Mouse (Mus musculus): ENCODE results near the gene Zbtb18. TPM values are rescaled to one million over a fixed set of nuclear protein-coding genes. Genes with fewer than 3 reads are reported as not detected.

Gene Zbtb18
- total RNA-seq, 2 experiments from 2014 or later = 44.5 to 44.6 TPM

- intact Hi-C loops (cut with DNase I) = loop anchor here (5.0 kb wide), 1 partner anchor 64 kb away; no protein-coding TSS in a partner anchor
- no peak for DNase-seq
Measured at GRCm38 (mm10) chr1:177470951-177471350, 28.8 kb downstream of the Zbtb18 start.

- DNase-seq = no peak
- intact Hi-C loops (cut with DNase I) = no loop called here
Measured at GRCm38 (mm10) chr1:177475542-177476197, 33.5 kb downstream of the Zbtb18 start.

- no peak for DNase-seq
- intact Hi-C loops (cut with DNase I) = no loop called here
Measured at GRCm38 (mm10) chr1:177478578-177478977, 36.4 kb downstream of the Zbtb18 start.

DNA sequence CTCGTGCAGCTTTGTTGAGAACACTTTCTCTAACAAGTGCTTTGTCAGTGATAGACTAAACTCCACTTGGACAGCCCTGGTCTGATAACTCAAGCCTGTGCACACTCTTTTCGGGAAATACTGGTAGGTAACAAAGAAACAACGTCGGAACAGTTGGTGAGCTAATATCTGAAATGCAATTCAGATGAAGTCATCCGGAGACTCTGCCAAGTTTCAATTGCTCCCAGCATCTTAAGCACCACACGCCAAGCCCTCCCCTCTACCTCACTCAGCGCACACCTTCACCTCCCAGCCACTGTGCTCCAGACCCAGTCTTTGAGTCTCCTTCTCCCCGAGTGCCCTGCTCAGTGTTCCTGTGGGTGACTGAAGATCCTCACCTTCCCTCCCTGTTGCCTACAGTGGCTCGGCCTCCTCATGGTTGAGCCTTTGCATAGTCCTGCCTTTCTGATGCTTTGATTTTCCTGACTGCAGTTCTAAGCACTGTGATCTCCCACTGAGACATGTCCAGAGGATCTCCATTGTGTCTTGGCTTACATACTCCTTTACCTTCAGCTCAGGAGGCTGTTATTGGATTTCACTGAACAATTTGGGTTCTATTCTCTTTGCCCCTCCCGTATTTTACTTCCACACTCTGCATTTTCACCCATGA is 37.3 kb downstream of the Zbtb18 start:
- intact Hi-C loops (cut with DNase I) = no loop called here
- DNase-seq = no peak

DNA sequence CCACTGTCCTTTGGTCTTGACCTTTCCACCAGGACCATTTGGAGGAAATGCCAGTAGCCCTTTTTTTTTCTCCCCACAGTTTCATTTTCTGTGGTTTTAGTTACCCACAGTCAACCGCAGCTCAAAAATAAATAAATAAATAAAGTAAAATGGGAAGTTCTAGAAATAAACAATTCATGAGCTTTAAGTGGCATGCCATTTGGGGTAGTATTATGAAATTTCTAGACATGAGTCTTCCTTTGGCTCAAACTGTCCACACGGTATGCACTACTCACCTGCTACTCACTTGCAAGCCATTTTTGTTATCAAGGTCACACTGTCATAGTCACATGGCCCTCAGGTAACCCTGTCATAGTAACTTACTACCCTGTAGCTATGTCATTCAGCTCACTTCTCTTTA is 41.5 kb downstream of the Zbtb18 start:
- no peak for DNase-seq
- intact Hi-C loops (cut with DNase I) = no loop called here

DNA sequence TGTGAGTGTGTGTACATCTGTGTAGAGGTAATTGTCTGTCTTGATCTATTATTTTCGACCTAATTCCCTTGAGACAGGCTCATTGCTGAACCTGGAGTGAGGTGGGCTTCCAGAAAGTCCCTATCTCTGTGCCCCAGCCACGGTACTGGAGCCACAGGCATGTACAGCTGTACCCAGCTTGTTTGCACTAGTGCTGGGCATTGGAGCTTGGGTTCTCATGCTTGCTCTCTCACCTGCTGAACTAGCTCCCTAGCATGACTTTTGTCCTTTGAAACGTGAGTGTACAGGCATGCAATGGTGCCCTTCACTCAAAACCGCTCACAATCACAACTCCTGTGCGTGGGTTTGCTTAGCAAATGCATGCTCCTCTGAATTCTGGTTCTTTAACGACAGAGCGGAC is 42.1 kb downstream of the Zbtb18 start:
- DNase-seq = no peak
- intact Hi-C loops (cut with DNase I) = no loop called here

- no peak for DNase-seq
- intact Hi-C loops (cut with DNase I) = no loop called here
Measured at GRCm38 (mm10) chr1:177484680-177485079, 42.5 kb downstream of the Zbtb18 start.

DNA sequence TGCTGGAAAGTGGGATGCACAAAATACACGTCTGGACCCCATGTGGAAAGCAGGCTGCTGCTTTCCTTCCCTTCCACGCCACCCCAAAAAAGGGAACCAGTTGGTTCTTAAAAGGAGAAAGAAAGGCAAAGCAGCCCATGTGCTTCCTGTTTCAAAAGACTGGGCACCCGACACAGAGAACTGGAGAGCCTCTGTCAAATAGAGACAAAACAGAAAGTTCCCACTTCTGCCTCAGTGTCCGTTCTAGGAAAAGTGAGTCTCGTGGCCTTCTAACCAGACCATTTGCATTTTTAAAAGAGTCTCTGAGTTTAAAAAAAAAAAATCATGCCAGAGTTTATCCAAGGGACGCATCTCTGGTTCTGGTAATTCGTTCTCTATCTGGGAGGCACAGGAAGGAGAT is 47.7 kb downstream of the Zbtb18 start:
- intact Hi-C loops (cut with DNase I) = no loop called here
- no peak for DNase-seq

- intact Hi-C loops (cut with DNase I) = no loop called here
Measured at GRCm38 (mm10) chr1:177490808-177491207, 48.7 kb downstream of the Zbtb18 start.

GRCm38 (mm10) chr1:177491280-177491679 is 49.1 kb downstream of the Zbtb18 start:
- intact Hi-C loops (cut with DNase I) = no loop called here

More at GRCm38 (mm10) chr1:177490808-177491207, 48.7 kb downstream of the Zbtb18 start:
- DNase-seq = no peak

GRCm38 (mm10) chr1:177494306-177494705 is 52.2 kb downstream of the Zbtb18 start:
- intact Hi-C loops (cut with DNase I) = no loop called here
- no peak for DNase-seq

More at GRCm38 (mm10) chr1:177491280-177491679, 49.1 kb downstream of the Zbtb18 start:
- DNase-seq = no peak

DNA sequence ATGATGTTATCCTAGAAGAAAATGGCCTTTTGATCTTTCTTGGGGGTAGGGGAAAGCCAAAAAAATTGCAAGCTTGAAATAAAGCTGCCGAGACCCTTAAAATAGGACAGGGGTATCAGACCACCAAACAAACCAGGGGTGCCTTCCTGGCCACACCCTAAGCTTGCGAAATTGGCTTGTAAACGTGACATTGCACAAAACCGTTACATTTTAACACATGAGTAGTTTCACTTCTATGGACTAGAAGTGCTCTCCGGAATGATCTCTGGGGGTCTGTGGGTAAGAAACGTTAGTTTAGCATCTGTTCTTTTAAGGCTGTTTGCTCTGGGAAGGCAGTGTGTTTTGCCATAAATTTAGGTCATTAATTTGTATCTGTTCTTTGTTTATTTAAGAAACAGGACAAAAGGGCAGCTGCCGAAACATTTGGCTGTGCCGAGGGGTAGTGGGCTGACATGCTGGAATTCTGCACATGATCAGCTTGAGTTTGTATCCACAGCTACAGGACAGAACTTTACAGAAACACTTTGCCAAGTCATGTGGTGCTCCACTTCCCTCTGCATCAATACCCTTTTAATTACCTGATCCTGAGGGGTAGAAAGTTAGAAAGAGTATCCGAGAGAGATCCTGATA is 52.9 kb downstream of the Zbtb18 start:
- intact Hi-C loops (cut with DNase I) = no loop called here
- no peak for DNase-seq

Other genes with a start within 250 kb of the Zbtb18 start
- gene Akt3, start 184.1 kb upstream of the Zbtb18 start, total RNA-seq (2021) = 10 to 100 TPM; 22.5 to 23.8 TPM